Mouse (Mus musculus): Measurements from ENCODE around the gene Fgf10. TPM values are rescaled to one million over a fixed set of nuclear protein-coding genes. Genes with fewer than 3 reads are reported as not detected.

Fgf10 gene
- 2.3 and 4.0 TPM in 2 replicates for polyA plus RNA-seq (2015; fragmentation: Nextera tagmentation; extraction: Ambion mirVana)

GRCm38 (mm10) chr13:118669491-118669890, at the start of gene Fgf10:
Fgf10 (plus strand) TSS chr13:118669791.
- no peaks in the 10 kb centered on the region for H3K9me3 ChIP-seq
- no peak for ATAC-seq (ENCODE audit: low FRiP score)
- WGBS: 84% methylated on average over 7 of the region's 7 CpGs
- H3K4me1 ChIP-seq (replicated peaks): no peaks in the 10 kb centered on the region
- H3K4me3 ChIP-seq: no peak within 1 kb of the TSS
- H3K9ac ChIP-seq: no peak within 1 kb of the TSS
- H3K4me2 ChIP-seq: no peak within 1 kb of the TSS
- no peaks in the 10 kb centered on the region for H3K27me3 ChIP-seq
- H3K27ac ChIP-seq: no peak within 1 kb of the TSS
- no peaks in the 10 kb centered on the region for H3K36me3 ChIP-seq

- no peak overlapping the region for H3K27ac ChIP-seq
- 65% methylated on average over 3 of the region's 3 CpGs for WGBS
- no peak overlapping the region for H3K4me3 ChIP-seq
- no peaks in the 10 kb centered on the region for H3K36me3 ChIP-seq
- ATAC-seq (ENCODE audit: low FRiP score): no peak
- no peaks in the 10 kb centered on the region for H3K27me3 ChIP-seq
- no peak overlapping the region for H3K9ac ChIP-seq
- H3K4me1 ChIP-seq (replicated peaks): no peaks in the 10 kb centered on the region
- no peaks in the 10 kb centered on the region for H3K9me3 ChIP-seq
- H3K4me2 ChIP-seq: no peak overlapping the region
Measured at GRCm38 (mm10) chr13:118629661-118630428, 39.7 kb upstream of the Fgf10 start.

GRCm38 (mm10) chr13:118631500-118631899, 38.1 kb upstream of the Fgf10 start:
- Histone ChIP-seq H3K27ac (no peak overlapping the region), H3K4me1 (replicated peaks) (no peaks in the 10 kb centered on the region), H3K27me3 (no peaks in the 10 kb centered on the region), H3K9ac (no peak overlapping the region), H3K9me3 (no peaks in the 10 kb centered on the region), H3K36me3 (no peaks in the 10 kb centered on the region), H3K4me2 (no peak overlapping the region), H3K4me3 (no peak overlapping the region)
- 84% methylated on average over 2 of the region's 2 CpGs for WGBS
- ATAC-seq (ENCODE audit: low FRiP score): no peak

DNA sequence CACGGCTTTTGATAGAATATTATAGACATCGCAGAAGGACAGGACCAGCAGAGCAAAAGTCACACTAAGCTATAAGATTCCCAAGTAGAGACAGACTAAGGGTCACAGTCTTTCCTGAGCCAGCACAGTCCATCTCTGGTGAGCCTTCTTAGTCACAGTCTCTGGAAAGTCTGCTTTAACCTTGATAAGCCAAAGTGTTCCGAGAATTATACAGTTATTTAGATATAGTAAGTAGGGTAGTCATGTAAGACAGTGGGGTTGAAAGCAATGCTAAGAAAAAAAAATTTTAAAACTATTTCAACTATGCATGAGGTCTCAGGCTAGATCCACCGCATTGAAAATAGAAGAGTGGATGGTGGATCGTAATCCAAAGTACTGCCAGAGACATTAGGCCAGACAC, 33.5 kb upstream of the Fgf10 start:
- no peak overlapping the region for H3K27ac ChIP-seq
- H3K9ac ChIP-seq: no peak overlapping the region
- H3K36me3 ChIP-seq: no peaks in the 10 kb centered on the region
- H3K4me3 ChIP-seq: no peak overlapping the region
- no peak for ATAC-seq (ENCODE audit: low FRiP score)
- H3K4me1 ChIP-seq (replicated peaks): no peaks in the 10 kb centered on the region
- WGBS: 95% methylated on average over 5 of the region's 5 CpGs
- H3K27me3 ChIP-seq: no peaks in the 10 kb centered on the region
- H3K9me3 ChIP-seq: no peaks in the 10 kb centered on the region
- no peak overlapping the region for H3K4me2 ChIP-seq

DNA sequence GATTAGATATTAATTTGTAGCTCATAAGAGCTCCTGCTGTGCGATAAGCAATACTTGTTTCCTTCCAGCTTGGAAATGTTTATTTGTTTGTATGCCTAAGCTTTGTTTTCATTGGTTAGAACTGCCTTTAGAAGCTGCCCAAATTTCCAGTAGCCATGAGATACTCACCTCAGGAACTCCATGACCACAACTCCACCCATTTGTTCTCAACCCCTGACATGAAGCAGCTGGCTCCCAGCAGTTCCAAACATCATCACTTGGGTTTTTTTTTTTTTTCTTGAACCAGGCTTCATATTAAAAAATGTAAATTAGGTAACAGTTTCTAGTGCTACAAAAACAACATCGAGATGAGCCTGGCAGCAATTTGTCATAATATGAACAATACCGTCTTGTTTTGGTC, 27.0 kb upstream of the Fgf10 start:
- Histone ChIP-seq H3K27ac (no peak overlapping the region), H3K4me1 (replicated peaks) (no peaks in the 10 kb centered on the region), H3K36me3 (no peaks in the 10 kb centered on the region), H3K4me3 (no peak overlapping the region), H3K9ac (no peak overlapping the region), H3K27me3 (no peaks in the 10 kb centered on the region), H3K9me3 (no peaks in the 10 kb centered on the region), H3K4me2 (no peak overlapping the region)
- no peak for ATAC-seq (ENCODE audit: low FRiP score)
- WGBS: 90% methylated on average over 3 of the region's 3 CpGs

- Histone ChIP-seq H3K4me2 (no peak overlapping the region), H3K4me1 (replicated peaks) (no peaks in the 10 kb centered on the region), H3K27me3 (no peaks in the 10 kb centered on the region), H3K9me3 (no peaks in the 10 kb centered on the region), H3K36me3 (no peaks in the 10 kb centered on the region), H3K4me3 (no peak overlapping the region), H3K9ac (no peak overlapping the region), H3K27ac (no peak overlapping the region)
- ATAC-seq (ENCODE audit: low FRiP score): no peak
- WGBS: 77% methylated on average over 6 of the region's 6 CpGs
Measured at GRCm38 (mm10) chr13:118643138-118643537, 26.5 kb upstream of the Fgf10 start.

DNA sequence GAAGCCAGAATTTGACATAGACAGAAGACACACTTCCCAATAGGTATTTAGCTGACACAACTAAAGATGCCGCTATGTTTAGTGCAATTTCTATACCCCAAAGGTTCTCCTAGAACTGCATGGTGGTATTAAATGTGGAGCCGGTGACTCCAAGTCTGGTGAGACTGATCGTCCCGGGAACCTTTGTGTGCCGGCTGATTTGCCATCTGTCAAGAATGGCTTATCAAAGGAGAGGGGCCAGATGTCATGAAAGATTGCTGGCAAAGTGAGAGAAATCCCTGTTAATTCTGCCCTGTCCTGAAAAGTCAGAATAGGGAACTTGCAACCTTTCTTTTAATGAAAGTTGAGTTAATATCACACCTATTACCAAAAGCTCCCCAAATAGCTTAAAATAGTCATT, 12.6 kb upstream of the Fgf10 start:
- H3K4me2 ChIP-seq: no peak overlapping the region
- no peak overlapping the region for H3K9ac ChIP-seq
- no peaks in the 10 kb centered on the region for H3K9me3 ChIP-seq
- WGBS: 59% methylated on average over 5 of the region's 5 CpGs
- H3K4me1 ChIP-seq (replicated peaks): no peaks in the 10 kb centered on the region
- no peaks in the 10 kb centered on the region for H3K27me3 ChIP-seq
- ATAC-seq (ENCODE audit: low FRiP score): no peak
- H3K27ac ChIP-seq: no peak overlapping the region
- no peaks in the 10 kb centered on the region for H3K36me3 ChIP-seq
- no peak overlapping the region for H3K4me3 ChIP-seq

DNA sequence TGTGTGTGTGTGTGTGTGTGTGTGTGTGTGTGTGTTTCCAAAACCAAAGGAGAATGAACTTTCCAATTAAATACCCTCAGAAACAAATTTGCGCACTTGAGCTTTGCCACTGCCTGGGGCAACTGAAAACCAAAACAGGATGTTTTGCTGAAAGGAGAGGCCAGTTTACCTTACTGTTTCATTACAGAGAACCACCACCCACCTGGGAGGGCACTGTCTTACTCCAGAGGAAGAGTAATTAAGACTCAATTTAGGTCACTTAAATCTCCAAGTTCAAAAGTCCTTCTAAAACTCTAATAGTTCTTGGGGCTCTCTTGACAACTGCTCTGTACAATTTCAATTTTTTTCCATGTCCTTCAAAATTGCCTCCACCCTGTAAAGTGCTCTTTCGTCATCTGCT, 11.6 kb upstream of the Fgf10 start:
- no peak overlapping the region for H3K4me2 ChIP-seq
- no peak overlapping the region for H3K9ac ChIP-seq
- H3K4me1 ChIP-seq (replicated peaks): no peaks in the 10 kb centered on the region
- no peaks in the 10 kb centered on the region for H3K27me3 ChIP-seq
- H3K36me3 ChIP-seq: no peaks in the 10 kb centered on the region
- H3K27ac ChIP-seq: no peak overlapping the region
- H3K4me3 ChIP-seq: no peak overlapping the region
- WGBS: 89% methylated on average over 2 of the region's 2 CpGs
- no peaks in the 10 kb centered on the region for H3K9me3 ChIP-seq
- ATAC-seq (ENCODE audit: low FRiP score): no peak

GRCm38 (mm10) chr13:118658608-118659326, 10.8 kb upstream of the Fgf10 start:
- Histone ChIP-seq H3K4me1 (replicated peaks) (no peaks in the 10 kb centered on the region), H3K9ac (no peak overlapping the region), H3K4me2 (no peak overlapping the region), H3K36me3 (no peaks in the 10 kb centered on the region), H3K4me3 (no peak overlapping the region), H3K9me3 (no peaks in the 10 kb centered on the region), H3K27ac (no peak overlapping the region), H3K27me3 (no peaks in the 10 kb centered on the region)
- 92% methylated on average over 7 of the region's 7 CpGs for WGBS
- no peak for ATAC-seq (ENCODE audit: low FRiP score)

DNA sequence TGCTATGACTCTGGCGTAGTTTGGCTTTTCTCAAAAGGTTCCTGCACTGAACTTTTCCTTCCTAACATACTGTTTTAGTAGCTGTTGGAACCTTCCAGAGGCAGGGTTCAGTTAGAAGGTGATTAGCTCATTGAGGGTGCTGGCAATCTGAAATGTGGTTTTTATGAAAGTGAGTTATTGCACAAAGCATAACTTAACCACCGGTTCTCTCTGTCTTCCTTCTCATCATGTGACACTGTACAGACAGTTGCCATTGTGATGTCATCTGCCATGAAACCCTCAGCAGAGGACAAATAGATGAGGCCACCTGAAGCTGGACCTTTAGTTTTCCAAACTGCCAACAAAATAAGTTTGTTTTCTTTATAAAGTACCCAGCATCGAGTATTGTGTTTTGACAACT, 7.9 kb upstream of the Fgf10 start:
- Histone ChIP-seq H3K36me3 (no peaks in the 10 kb centered on the region), H3K4me2 (no peak overlapping the region), H3K27ac (no peak overlapping the region), H3K4me1 (replicated peaks) (no peaks in the 10 kb centered on the region), H3K27me3 (no peaks in the 10 kb centered on the region), H3K4me3 (no peak overlapping the region), H3K9me3 (no peaks in the 10 kb centered on the region), H3K9ac (no peak overlapping the region)
- no peak for ATAC-seq (ENCODE audit: low FRiP score)
- WGBS: 89% methylated on average over 3 of the region's 3 CpGs

DNA sequence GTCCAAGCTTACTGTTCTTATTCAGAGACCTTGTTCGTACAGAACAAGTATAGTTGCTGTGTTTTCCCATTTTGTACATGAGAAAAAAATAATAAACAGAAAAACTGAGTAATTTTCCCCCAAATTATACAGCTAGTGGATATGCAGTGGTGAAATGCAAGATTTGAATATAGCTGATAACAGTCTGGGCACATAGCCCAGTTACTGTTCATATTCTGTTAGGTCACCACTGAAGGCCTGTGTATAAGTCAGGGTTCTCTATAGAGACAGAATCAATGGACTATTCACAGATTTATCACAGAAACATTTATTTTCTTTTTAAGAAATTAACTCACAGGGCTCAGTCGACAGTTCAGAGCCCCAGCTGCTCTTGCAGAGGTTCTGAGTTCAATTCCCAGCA, 4.7 kb upstream of the Fgf10 start:
- 76% methylated on average over 2 of the region's 2 CpGs for WGBS
- Histone ChIP-seq H3K9me3 (no peaks in the 10 kb centered on the region), H3K4me3 (no peak overlapping the region), H3K27ac (no peak overlapping the region), H3K4me1 (replicated peaks) (no peaks in the 10 kb centered on the region), H3K9ac (no peak overlapping the region), H3K27me3 (no peaks in the 10 kb centered on the region), H3K36me3 (no peaks in the 10 kb centered on the region), H3K4me2 (no peak overlapping the region)
- ATAC-seq (ENCODE audit: low FRiP score): no peak

DNA sequence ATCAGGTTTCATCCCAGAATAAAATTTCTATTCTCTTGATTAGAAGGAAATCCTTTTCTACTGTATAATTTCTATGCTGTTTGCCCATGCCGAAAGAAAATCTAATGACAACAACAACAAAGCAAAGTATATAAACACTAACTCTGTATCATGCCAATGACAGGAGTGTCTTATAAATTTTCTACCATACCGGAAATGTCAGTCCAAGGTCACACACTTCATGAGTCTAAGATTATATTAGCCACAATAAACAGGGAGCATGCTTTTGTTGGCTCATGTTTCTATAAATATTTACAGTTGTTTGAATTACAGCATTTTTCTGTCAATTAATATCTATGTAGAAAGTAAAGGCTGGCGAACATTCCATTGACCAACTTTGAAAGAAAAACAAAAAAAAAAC, 9.6 kb downstream of the Fgf10 start:
- H3K4me1 ChIP-seq (replicated peaks): no peaks in the 10 kb centered on the region
- H3K36me3 ChIP-seq: no peaks in the 10 kb centered on the region
- no peak overlapping the region for H3K27ac ChIP-seq
- H3K27me3 ChIP-seq: no peaks in the 10 kb centered on the region
- WGBS: 90% methylated on average over 3 of the region's 3 CpGs
- no peak overlapping the region for H3K4me3 ChIP-seq
- no peak overlapping the region for H3K4me2 ChIP-seq
- ATAC-seq (ENCODE audit: low FRiP score): no peak
- no peak overlapping the region for H3K9ac ChIP-seq
- H3K9me3 ChIP-seq: no peaks in the 10 kb centered on the region

GRCm38 (mm10) chr13:118693049-118693448, 23.5 kb downstream of the Fgf10 start:
- Histone ChIP-seq H3K9ac (no peak overlapping the region), H3K4me3 (no peak overlapping the region)
- WGBS: 92% methylated on average over 2 of the region's 2 CpGs

More at GRCm38 (mm10) chr13:118693049-118693448, 23.5 kb downstream of the Fgf10 start:
- no peak overlapping the region for H3K27ac ChIP-seq
- H3K9me3 ChIP-seq: no peaks in the 10 kb centered on the region
- no peak overlapping the region for H3K4me2 ChIP-seq
- no peaks in the 10 kb centered on the region for H3K36me3 ChIP-seq
- no peaks in the 10 kb centered on the region for H3K27me3 ChIP-seq
- no peak for ATAC-seq (ENCODE audit: low FRiP score)
- no peaks in the 10 kb centered on the region for H3K4me1 ChIP-seq (replicated peaks)

Data from hindbrain, embryonic 13.5 days (tissue).